Mouse (Mus musculus): ENCODE data around the gene Stxbp3. TPM values are rescaled to one million over a fixed set of nuclear protein-coding genes. Genes with fewer than 3 reads are reported as not detected.

The Stxbp3 gene
- 14.8 and 18.0 TPM in 2 replicates for polyA plus RNA-seq (2012; rRNA removed)

DNA sequence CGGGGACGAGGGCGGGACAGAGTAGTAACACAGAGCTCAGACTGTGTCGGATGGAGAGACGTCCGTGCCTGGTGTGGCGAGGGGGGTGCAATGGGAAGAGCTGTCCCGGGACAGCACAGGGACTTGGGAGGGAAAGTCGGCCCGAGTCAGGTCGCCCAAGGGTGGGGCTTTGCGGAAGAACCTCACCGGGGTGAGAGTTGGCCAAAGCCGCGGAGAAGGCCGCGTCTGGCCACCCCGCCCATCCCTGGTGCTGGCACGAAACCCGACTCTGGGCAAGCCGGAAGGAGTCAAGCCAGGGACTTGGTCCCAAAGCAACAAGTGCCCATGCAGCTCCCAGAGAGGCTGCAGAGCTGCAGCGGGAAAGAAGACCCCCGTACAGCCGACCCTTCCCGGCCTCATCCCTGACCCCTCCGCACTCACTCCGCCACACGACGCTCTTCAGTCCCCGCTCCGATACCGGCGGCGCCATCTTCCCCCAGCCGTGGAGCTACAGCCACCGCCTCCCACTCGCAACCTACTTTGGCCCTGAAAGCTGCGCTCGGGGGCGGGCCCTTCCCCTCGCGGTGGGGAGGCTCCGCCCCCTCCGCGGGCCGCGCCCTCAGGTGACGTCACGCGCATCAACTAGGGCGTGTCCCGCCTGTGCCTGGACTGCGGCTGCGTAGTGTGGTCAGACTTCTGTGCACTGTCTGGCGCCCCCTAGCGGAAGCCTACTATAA lies at the start of gene Stxbp3:
TSS of gene Stxbp3 (minus strand) at position 527 of the 716 bp plus-strand sequence.

DNA sequence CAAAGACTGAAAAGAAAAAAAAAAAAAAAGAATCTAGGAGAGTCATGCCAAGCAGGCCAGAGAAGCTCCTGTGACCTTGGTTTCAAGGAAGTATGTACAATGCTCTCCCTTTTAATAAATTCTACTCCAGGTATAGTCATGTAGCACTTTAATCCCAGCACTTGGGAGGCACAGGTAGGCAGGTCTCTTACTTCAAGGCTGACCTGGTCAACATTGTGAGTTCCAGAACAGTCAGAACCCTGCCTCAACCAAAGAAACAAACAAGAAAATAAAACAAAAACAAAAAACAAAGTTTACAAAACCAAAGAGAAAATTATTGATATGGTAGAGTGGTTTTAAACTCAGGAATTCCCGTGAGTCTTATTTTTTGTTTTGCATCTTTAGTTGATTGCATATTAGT lies 49.6 kb upstream of the Stxbp3 start, which contains the start of gene Fndc7:
TSS of gene Fndc7 (minus strand) at position 101 of the 400 bp plus-strand sequence.

Other genes starting within 250 kb of the Stxbp3 start
- gene Wdr47, start 249.2 kb downstream of the Stxbp3 start, polyA plus RNA-seq (2012; rRNA removed) = 78.4 and 92.7 TPM in 2 replicates
- gene Clcc1, start 186.6 kb downstream of the Stxbp3 start, polyA plus RNA-seq (2012; rRNA removed) = 59.0 and 61.8 TPM in 2 replicates
- gene Gpsm2, start 118.2 kb downstream of the Stxbp3 start, polyA plus RNA-seq (2012; rRNA removed) = 20.0 and 27.7 TPM in 2 replicates
- gene Aknad1, start 100.9 kb downstream of the Stxbp3 start, polyA plus RNA-seq (2012; rRNA removed) = 0.04 and 0.40 TPM in 2 replicates
- 0.04 and 0.06 TPM in 2 replicates for gene Fndc7, start 49.5 kb upstream of the Stxbp3 start, polyA plus RNA-seq (2012; rRNA removed)
- gene Prpf38b, start 71.2 kb upstream of the Stxbp3 start, polyA plus RNA-seq (2012; rRNA removed) = 91.2 and 95.8 TPM in 2 replicates
- 0.84 and 0.98 TPM in 2 replicates for gene Henmt1, start 99.3 kb upstream of the Stxbp3 start, polyA plus RNA-seq (2012; rRNA removed)
- gene Gm9857, start 99.9 kb upstream of the Stxbp3 start, polyA plus RNA-seq (2012; rRNA removed) = 0.95 and 1.2 TPM in 2 replicates
- 19.5 and 22.8 TPM in 2 replicates for gene Fam102b, start 187.1 kb upstream of the Stxbp3 start, polyA plus RNA-seq (2012; rRNA removed)
- not detected in 2 replicates for gene Slc25a54, start 239.9 kb upstream of the Stxbp3 start, polyA plus RNA-seq (2012; rRNA removed)